Mouse (Mus musculus) adrenal gland (tissue): ENCODE results near the gene Hdac6.
"Not testable (repeated sequence)": the region's sequence is repeated elsewhere in the genome, so short reads cannot be mapped to it uniquely, and the experiment has no call there.

Experiments used
- intact Hi-C: fragments of 180-260 bp; cut with DNase I; formaldehyde crosslinking; loops from one replicate; pipeline ENCODE4 v1.15.1; 2025

The Hdac6 gene

GRCm38 (mm10) chrX:7926266-7926665 lies 21.4 kb downstream of the Hdac6 start:
- intact Hi-C loops, result loop anchor here (10.0 kb wide), 1 partner anchor 189 kb away; no protein-coding TSS in a partner anchor

- intact Hi-C loops, result loop anchor here (10.0 kb wide), 1 partner anchor 193 kb away; no protein-coding TSS in a partner anchor
These were observed 25.7 kb downstream of the Hdac6 start for GRCm38 (mm10) chrX:7922032-7922431.

- intact Hi-C loops, result loop anchor here (5.0 to 10.0 kb wide), 2 partner anchors 98 to 195 kb away; partner anchors contain the start of gene Glod5
These were observed 27.9 kb downstream of the Hdac6 start, which contains the start of gene Pcsk1n for GRCm38 (mm10) chrX:7919601-7920383. Pcsk1n (plus strand) TSS chrX:7919822.

- intact Hi-C loops, result loop anchor here (5.0 kb wide), 1 partner anchor 99 kb away; the partner anchor contains the start of gene Glod5
These were observed 29.7 kb downstream of the Hdac6 start for GRCm38 (mm10) chrX:7917960-7918359.

GRCm38 (mm10) chrX:7915669-7916068 lies 32.0 kb downstream of the Hdac6 start:
- intact Hi-C loops, result loop anchor here (5.0 kb wide), 1 partner anchor 102 kb away; the partner anchor contains the start of gene Glod5

GRCm38 (mm10) chrX:7910473-7910872 lies 37.2 kb downstream of the Hdac6 start:
- intact Hi-C loops, result no loop called here

- intact Hi-C loops, result not testable (repeated sequence)
These were observed 38.4 kb downstream of the Hdac6 start, which contains the start of gene Gm10490 for GRCm38 (mm10) chrX:7909242-7909641. Gm10490 (plus strand) TSS chrX:7909542.

- intact Hi-C loops, result no loop called here
These were observed 40.0 kb downstream of the Hdac6 start, which contains the start of gene Gm10491 for GRCm38 (mm10) chrX:7907735-7908134. Gm10491 (minus strand) TSS chrX:7907835.

- intact Hi-C loops, result no loop called here
These were observed 43.2 kb downstream of the Hdac6 start for GRCm38 (mm10) chrX:7904441-7904840.

- intact Hi-C loops, result no loop called here
These were observed 48.5 kb downstream of the Hdac6 start, which contains the start of the genes Pqbp1 and Timm17b for GRCm38 (mm10) chrX:7898880-7899874. Pqbp1 (minus strand) TSS chrX:7899269. Timm17b (plus strand) TSS chrX:7899357.

- intact Hi-C loops, result no loop called here
These were observed 49.5 kb downstream of the Hdac6 start for GRCm38 (mm10) chrX:7898211-7898610.

GRCm38 (mm10) chrX:7883841-7884567 lies 63.7 kb downstream of the Hdac6 start, which contains the start of gene Slc35a2:
Slc35a2 (plus strand) TSS chrX:7884028.
- intact Hi-C loops, result no loop called here
